Mouse (Mus musculus): ENCODE data around the gene Zfp708.
"Not testable (repeated sequence)": the region's sequence is repeated elsewhere in the genome, so short reads cannot be mapped to it uniquely, and the experiment has no call there.

- not testable (repeated sequence) for TF ChIP-seq POLR2A (IDR thresholded peaks at IDR 0.05; ENCODE audit: low read depth, low read length); CTCF (IDR thresholded peaks at IDR 0.05; ENCODE audit: borderline replicate concordance, insufficient read depth, low read length)
Measured at GRCm38 (mm10) chr13:67116163-67116562, 18.4 kb upstream of the Zfp708 start, which contains the start of gene Rslcan18.
